Mouse (Mus musculus) lung, postnatal 10 days (tissue): ENCODE measurements at regions not wholly inside any gene's neighbourhood (a gene's known extent, or its start where the extent isn't known, plus 50 kb on each side); places are given as distances from the start of the nearest gene placed in this dataset.

Experiments
- DNase-seq: peaks from one replicate; pipeline ENCODE4 v3.0.0; 2021

GRCm38 (mm10) chr16:62981821-62982220, 127.7 kb downstream of the Pros1 start:
- DNase-seq: no peak

- DNase-seq: no peak
These were observed 128.5 kb downstream of the Pros1 start for GRCm38 (mm10) chr16:62982558-62982957.

GRCm38 (mm10) chr16:62995555-62995954, 141.4 kb downstream of the Pros1 start:
- DNase-seq: no peak

GRCm38 (mm10) chr16:63011151-63011734, 157.1 kb downstream of the Pros1 start:
- no peak for DNase-seq

- peak; percentile 21 for DNase-seq
These were observed 160.3 kb downstream of the Pros1 start for GRCm38 (mm10) chr16:63014453-63014852.

GRCm38 (mm10) chr16:63016144-63016543, 162.0 kb downstream of the Pros1 start:
- peak; percentile 34 for DNase-seq

GRCm38 (mm10) chr16:63016658-63017057, 162.6 kb downstream of the Pros1 start:
- no peak for DNase-seq

- DNase-seq: no peak
These were observed 176.3 kb downstream of the Pros1 start for GRCm38 (mm10) chr16:63030399-63030798.

GRCm38 (mm10) chr16:63031035-63031434, 176.9 kb downstream of the Pros1 start:
- DNase-seq: no peak

- no peak for DNase-seq
These were observed 177.7 kb downstream of the Pros1 start for GRCm38 (mm10) chr16:63031802-63032201.

- no peak for DNase-seq
These were observed 195.0 kb downstream of the Pros1 start for GRCm38 (mm10) chr16:63049100-63049499.

GRCm38 (mm10) chr16:63062883-63063282, 208.8 kb downstream of the Pros1 start:
- no peak for DNase-seq

GRCm38 (mm10) chr16:63069987-63070386, 215.9 kb downstream of the Pros1 start:
- no peak for DNase-seq

GRCm38 (mm10) chr16:63075814-63076213, 221.7 kb downstream of the Pros1 start:
- no peak for DNase-seq

- DNase-seq: no peak
These were observed 227.3 kb downstream of the Pros1 start for GRCm38 (mm10) chr16:63081383-63081782.

- DNase-seq: no peak
These were observed 229.1 kb downstream of the Pros1 start for GRCm38 (mm10) chr16:63083256-63083655.

GRCm38 (mm10) chr16:63084021-63084756, 230.1 kb downstream of the Pros1 start:
- DNase-seq: no peak

- peak; percentile 81 for DNase-seq
These were observed 232.1 kb downstream of the Pros1 start for GRCm38 (mm10) chr16:63086086-63086796.

- DNase-seq: no peak
These were observed 237.6 kb downstream of the Pros1 start for GRCm38 (mm10) chr16:63091471-63092300.

GRCm38 (mm10) chr16:63094126-63094840, 240.2 kb downstream of the Pros1 start:
- DNase-seq: peak; percentile 75

GRCm38 (mm10) chr16:63102362-63102761, 248.3 kb downstream of the Pros1 start:
- no peak for DNase-seq

GRCm38 (mm10) chr16:63102930-63103329, 248.8 kb downstream of the Pros1 start:
- DNase-seq: peak; percentile 21
